Mouse (Mus musculus): ENCODE measurements around the gene Rassf2.

The Rassf2 gene

GRCm38 (mm10) chr2:132029646-132030417, at the start of gene Rassf2:
Gene Rassf2, minus strand, starts transcription at chr2:132030258.
- DNase-seq (ENCODE audit: low spot score) = peak; percentile 89

- DNase-seq (ENCODE audit: low spot score) = no peak
These were observed 49.1 kb upstream of the Rassf2 start for GRCm38 (mm10) chr2:132079139-132079538.

- DNase-seq (ENCODE audit: low spot score) = no peak
These were observed 43.0 kb upstream of the Rassf2 start for GRCm38 (mm10) chr2:132073052-132073451.

GRCm38 (mm10) chr2:132069985-132070735, 40.1 kb upstream of the Rassf2 start:
- no peak for DNase-seq (ENCODE audit: low spot score)

- no peak for DNase-seq (ENCODE audit: low spot score)
These were observed 34.2 kb upstream of the Rassf2 start for GRCm38 (mm10) chr2:132064185-132064831.

- no peak for DNase-seq (ENCODE audit: low spot score)
These were observed 33.7 kb upstream of the Rassf2 start for GRCm38 (mm10) chr2:132063776-132064175.

GRCm38 (mm10) chr2:132061884-132062283, 31.8 kb upstream of the Rassf2 start:
- DNase-seq (ENCODE audit: low spot score) = no peak

- DNase-seq (ENCODE audit: low spot score) = no peak
These were observed 29.9 kb upstream of the Rassf2 start for GRCm38 (mm10) chr2:132059919-132060318.

- no peak for DNase-seq (ENCODE audit: low spot score)
These were observed 25.3 kb upstream of the Rassf2 start for GRCm38 (mm10) chr2:132055349-132055753.

- no peak for DNase-seq (ENCODE audit: low spot score)
These were observed 23.8 kb upstream of the Rassf2 start for GRCm38 (mm10) chr2:132053824-132054223.

- no peak for DNase-seq (ENCODE audit: low spot score)
These were observed 21.7 kb upstream of the Rassf2 start for GRCm38 (mm10) chr2:132051798-132052197.

- no peak for DNase-seq (ENCODE audit: low spot score)
These were observed 19.9 kb upstream of the Rassf2 start for GRCm38 (mm10) chr2:132049921-132050320.

GRCm38 (mm10) chr2:132049491-132049890, 19.4 kb upstream of the Rassf2 start:
- DNase-seq (ENCODE audit: low spot score) = no peak

- DNase-seq (ENCODE audit: low spot score) = no peak
These were observed 18.2 kb upstream of the Rassf2 start for GRCm38 (mm10) chr2:132048143-132048772.

- no peak for DNase-seq (ENCODE audit: low spot score)
These were observed 17.3 kb upstream of the Rassf2 start for GRCm38 (mm10) chr2:132047364-132047763.

- no peak for DNase-seq (ENCODE audit: low spot score)
These were observed 16.6 kb upstream of the Rassf2 start for GRCm38 (mm10) chr2:132046659-132047058.

- DNase-seq (ENCODE audit: low spot score) = no peak
These were observed 14.5 kb upstream of the Rassf2 start for GRCm38 (mm10) chr2:132044320-132045274.

GRCm38 (mm10) chr2:132043101-132043621, 13.1 kb upstream of the Rassf2 start:
- peak; percentile 90 for DNase-seq (ENCODE audit: low spot score)

GRCm38 (mm10) chr2:132039894-132040293, 9.8 kb upstream of the Rassf2 start:
- no peak for DNase-seq (ENCODE audit: low spot score)

- no peak for DNase-seq (ENCODE audit: low spot score)
These were observed 6.3 kb upstream of the Rassf2 start for GRCm38 (mm10) chr2:132036326-132036725.

- no peak for DNase-seq (ENCODE audit: low spot score)
These were observed 5.4 kb upstream of the Rassf2 start for GRCm38 (mm10) chr2:132035470-132035835.

Measured in ovary, adult 18-20 months (tissue).